Mouse (Mus musculus) thymus, postnatal 10 days (tissue): ENCODE results near the gene Atg7.

Source experiments
- DNase-seq, 2 experiments: peaks; one replicate each; pipeline ENCODE4 v3.0.0; 2021; ENCODE audit warnings: low spot score in 2 of 2

Atg7 gene

DNA sequence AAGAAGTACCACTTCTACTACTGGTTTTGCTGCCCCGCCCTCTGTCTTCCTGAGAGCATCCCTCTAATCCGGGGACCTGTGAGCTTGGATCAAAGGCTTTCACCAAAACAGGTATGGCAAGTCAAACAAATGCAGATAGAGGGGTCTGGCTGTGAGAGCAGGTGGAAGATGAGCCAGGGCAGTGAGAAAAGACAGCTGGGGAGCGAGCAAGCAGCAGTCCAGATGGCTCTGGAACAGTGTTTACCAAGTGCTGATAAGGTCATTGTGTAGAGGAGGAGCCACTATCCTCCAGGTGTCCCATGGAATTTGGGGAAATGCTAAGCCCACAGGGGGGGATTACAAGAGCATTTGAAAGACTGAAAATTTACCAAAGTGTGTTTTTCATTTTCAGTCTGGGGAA, 41.5 kb downstream of the Atg7 start:
- DNase-seq = no peak

DNA sequence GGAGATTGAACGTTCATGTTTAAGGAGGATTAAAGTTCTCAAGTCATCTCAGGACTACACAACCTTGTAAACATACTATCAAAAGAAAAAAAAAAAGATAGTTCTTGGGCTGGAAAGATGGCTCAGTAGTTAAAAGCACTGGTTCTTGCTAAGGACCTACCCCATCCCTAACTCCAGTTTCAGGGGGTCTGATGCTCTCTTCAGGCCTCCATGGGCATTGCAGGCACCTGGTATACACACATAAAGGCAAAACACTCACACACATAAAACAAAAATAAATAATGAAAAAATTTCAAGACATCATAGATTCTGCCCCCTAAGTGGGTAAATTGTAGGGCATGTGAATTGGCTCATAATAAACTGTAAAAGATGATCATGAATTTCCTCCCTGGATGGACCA, 42.5 kb downstream of the Atg7 start:
- no peak for DNase-seq

DNA sequence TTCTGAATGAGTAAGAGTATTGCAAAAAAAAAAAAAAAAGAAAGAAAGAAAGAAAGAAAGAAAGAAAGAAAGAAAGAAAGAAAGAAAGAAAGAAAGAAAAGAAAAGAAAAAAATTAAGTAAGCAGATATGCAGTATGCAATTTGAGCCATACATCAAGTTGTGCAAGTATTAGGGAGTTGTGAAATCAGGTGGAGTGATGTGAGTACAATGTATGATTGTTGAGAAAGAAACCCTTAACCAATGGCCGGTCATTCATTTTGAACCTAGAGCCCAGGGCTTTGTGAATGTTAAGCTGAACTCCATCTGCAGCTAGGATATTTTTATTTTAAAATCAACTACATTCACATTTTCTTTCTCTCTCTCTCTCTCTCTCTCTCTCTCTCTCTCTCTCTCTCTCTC, 44.1 kb downstream of the Atg7 start:
- no peak for DNase-seq

DNA sequence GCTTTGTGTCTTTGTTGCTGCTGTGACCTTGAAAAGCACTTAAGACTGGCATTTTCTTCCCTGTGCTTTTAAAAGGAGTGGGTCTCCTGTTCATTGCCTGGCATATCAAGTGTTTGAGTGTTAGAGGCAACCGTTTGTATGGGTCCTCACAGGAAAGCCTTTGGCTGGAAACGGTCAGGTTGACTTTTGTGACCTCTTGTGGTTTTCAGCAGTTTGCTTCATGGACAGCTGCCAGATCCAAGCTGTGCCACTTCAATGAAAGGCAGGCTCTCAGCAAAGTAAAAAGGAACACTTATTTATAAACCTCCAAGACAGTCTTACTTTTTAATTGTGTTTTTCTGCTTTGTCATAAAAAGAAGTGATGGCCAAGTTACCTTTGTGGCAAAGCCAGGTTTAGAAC, 47.8 kb downstream of the Atg7 start:
- DNase-seq = no peak

DNA sequence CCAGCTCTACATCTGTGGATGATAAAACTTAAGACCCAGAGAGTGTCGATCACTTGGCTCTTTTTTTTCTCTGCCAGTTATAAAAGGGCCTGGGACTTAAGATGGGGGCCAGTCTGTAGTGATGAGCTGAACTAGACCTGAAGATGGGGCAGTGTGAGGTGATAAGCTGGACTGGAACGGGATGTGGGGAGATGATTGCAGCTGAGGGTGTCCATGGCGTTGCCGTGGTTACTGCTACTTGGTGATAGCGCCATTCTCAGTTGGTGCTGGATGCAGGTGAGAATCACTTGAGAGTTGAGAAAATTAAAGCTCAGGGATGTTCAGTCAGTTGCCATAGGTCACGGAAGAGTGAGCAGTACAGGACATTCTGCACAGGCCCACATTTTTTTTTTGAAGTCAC, 48.6 kb downstream of the Atg7 start:
- no peak for DNase-seq

DNA sequence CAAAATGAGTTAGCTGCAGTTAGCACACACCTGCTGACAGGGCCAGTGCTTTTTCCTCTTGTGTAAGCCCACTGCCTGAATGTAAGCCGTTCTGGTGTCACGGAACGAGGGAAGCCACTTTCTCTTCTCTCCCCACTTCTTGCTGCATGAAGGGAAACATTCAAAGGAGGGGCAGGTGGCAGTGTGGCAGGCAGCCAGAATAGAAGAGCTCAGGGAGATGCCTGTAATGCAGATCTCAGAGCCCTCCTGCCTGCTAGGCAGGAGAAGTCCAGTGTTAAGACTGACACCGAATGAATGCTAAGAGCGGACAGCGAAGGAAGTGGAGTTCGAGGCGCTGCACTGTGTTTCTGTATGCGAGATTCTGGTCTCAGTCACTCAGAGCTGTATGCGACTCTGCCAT, 49.8 kb downstream of the Atg7 start:
- DNase-seq = no peak

DNA sequence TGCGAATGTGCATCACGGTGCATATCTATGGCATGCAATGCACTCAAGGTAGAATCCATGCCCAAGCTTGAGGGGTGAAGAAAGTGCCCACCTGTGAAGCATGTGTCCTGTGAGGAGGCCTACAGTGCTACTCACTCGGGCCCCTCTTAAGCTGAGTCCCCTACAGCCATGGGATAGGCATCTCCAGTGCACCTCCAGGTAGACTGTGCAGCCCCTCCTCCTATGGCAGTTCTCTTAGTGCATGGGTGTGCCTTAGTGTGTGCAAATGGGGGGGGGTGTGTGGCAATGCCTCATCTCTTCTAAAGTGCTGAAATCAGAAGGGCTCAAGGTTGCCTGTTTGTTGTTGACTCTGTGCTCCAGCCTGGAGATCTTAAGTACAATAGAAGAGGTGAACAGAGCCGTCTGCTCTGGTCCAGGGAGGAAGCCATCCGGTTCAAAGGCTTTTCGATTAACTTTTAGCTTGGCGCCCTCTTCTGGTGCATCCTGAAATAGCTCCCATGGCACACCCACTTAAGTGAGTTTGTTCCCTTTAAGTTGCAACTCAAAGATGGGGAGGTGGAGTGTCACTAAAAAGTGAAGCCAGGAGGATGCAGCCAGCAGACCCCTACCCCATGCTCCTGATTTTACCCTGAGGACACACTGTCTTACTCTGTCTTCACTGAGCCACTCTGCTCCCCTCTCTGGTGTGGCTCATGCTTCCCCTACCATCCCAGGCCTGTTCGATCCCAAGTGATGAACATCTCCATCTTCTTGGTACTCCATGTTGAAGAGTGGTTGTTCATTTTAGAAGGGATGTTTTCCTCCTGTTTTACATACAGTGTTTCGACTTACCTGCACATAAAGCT, 55.0 kb downstream of the Atg7 start:
- DNase-seq = peak; percentile 28 to 76

DNA sequence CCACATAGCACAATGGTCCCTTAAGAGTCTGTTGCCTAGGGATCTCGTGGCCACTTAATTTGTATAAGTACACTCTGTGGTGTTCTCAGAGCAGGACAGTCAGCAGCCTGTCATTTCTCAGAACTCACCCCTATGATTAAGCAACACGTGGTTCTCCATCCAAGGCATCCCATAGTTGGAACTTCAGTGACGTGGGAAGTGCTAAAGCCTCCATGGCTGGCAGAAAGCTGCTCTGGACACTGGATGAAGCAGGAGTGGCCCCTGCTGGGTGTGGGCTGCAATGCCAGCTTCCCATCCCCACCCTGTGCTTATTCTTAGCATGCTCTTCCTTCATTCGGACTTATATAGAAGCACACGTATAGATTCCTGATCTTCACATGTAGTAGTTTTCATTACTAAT, 55.7 kb downstream of the Atg7 start:
- DNase-seq = no peak

DNA sequence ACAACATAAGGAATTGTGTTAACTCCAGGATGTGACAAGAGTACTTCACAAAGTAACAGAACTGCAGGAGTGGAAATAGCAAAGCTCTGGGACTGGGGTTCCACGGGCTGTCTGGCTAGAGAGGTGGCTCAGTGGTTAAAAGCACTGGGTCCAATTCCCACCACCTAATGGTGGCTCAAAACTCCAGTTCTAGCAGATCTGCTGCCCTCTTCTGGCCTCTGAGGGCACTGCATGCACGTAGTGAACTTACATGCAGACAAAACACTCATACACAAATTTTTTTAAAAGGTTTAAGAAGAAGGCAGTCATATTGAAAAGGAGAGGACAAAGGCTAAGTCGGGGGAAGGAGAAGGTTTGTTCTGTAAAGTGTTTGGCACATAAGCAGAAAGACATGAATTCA, 57.8 kb downstream of the Atg7 start:
- peak in 1 of 2 experiments; percentile 21 for DNase-seq

DNA sequence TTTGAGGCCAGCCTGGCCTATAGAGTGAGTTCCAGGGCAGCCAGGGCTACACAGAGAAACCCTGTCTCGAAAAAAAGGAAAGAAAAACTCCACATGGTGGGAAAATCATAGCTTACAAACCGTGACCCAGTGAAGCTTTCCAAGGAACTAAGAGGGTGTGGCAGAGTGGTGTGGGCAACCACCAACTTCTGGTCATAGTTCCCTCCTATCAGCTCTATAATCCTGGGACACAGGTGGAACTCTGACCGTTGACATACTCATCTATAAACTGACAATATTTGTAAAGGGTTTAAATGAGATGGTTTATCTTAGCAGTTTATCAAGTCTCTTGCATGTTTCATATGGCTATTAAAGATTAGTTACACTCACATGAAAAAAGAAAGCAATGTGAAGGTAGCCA, 64.1 kb downstream of the Atg7 start:
- no peak for DNase-seq

DNA sequence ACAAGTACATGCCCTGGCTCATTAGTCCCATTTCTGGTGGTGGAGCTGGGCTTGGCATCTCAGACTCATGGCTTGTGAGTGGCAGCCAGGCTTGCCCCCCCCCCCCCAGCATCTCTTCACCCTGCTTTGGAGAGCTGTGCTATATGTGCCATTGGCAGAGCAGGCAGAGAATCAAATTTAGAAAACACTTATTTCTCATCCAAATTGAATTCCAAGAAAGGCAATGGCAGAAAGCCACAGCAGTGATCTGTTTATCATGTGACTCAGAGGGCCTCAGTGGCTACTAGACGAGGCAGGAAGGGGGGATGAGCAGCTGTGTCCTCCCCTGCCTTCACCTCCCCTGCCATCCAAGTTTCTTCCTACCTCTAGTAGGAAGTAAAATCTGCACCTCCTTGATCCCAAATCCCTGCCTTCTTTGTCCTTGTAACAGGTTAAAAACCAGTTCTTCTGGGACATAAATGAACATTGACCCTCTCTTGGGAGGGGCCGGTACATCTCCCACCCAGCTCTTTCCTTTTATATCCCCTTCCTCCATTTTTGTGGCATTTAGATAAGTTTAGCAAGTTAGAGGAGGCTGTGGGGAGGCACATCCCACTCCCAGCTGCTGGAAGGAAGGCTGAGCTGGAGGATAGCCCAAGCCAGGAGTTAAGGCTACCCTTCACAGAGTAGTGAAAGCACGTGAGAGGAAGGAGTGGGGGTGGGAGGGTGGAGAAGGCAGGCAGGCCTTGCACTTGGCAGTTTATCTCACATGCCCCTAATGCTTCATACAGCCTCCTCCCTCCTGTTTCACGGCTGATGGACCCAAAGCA, 69.5 kb downstream of the Atg7 start:
- DNase-seq = no peak

DNA sequence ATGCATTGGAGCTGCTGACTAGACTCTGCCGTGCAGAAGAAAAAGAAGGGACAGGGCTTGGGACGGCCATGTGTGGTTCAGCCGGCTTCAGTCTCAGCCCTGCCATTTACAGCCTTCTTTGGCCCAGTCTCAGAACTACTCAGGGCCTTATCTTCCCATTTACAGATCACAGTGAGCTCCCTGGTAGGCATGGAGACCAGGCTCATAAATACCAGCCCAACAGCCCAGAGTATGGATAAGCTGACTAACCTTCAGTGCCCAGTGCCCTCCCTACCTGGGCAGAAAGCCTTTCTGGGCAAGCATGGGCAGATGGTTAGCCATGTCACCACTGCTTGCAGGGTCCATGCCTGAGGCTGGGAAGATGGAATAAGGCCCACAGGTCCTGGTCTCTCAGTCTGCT, 70.6 kb downstream of the Atg7 start:
- DNase-seq = no peak

DNA sequence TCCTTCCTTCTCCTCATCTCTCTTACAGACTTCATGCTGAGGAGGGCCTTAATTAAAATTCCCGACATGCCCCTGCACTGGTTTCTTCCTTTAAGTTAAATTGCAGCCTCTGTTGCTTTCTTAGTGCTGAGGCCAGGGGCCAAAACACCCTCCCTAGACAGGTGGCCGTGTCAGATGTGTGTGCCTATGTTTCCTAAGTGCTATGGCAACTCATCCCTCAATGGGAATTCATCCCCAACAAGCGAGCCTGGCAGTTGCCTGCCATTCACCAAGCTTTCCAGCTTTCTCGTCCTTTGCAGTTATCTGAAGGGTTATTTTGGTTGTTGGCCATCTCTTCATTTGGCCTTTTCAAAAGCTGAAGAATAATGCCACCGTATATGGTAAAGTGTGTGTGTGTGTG, 71.8 kb downstream of the Atg7 start:
- no peak for DNase-seq

DNA sequence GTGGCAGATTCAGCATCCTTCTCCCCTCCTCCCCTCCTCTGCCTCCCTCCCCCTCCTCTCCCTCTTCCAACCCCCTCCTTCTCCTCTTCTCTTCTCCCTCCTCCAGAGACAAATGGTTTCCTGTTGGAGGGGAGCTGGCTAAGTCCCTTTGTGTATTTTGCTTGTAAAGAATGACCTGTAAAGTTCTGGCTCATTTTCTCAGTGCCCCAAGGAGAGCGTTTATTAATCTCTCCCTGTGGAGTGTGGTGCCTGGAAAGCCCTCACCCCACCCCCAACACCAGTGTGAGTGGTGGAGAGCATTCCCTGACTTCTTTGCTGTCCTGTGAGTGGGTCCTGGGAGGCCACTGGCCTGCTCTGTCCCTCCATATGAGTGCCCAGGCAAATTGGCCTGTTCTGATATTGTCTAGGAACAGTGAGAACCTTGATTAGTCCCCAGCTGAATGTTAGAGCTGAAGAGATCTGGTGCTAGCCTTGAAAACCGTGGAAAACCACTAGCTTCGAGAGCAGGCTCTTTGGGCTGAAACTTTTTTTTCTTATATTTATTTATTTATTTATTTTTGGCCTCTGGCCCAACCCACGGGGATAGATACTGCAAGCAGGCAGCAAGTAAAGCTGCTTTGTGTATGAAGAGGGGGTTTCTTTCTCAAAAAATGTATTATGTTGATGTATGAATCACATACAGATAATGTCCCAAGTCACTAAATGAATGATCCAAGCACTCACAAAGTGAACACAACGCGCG, 72.6 kb downstream of the Atg7 start:
- no peak for DNase-seq

DNA sequence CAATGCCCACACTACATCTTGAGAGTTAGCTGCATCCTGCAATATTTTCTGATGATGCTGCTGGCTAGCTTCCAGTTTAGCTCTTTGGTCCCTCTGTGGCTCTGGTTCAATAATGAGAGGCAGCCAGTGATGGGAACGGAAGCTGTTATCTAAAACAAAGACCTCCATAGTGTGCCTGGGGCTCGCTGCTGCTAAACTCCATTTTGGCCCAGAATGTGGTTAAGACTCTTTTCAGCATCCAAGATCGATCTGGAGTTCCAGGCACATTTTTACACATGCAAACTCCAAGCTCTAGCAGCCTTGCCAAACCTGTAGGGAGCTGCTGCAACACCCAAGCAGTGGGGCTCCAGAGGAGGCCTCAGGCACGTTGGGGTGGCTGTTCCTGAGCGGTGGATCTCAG, 76.2 kb downstream of the Atg7 start:
- no peak for DNase-seq

DNA sequence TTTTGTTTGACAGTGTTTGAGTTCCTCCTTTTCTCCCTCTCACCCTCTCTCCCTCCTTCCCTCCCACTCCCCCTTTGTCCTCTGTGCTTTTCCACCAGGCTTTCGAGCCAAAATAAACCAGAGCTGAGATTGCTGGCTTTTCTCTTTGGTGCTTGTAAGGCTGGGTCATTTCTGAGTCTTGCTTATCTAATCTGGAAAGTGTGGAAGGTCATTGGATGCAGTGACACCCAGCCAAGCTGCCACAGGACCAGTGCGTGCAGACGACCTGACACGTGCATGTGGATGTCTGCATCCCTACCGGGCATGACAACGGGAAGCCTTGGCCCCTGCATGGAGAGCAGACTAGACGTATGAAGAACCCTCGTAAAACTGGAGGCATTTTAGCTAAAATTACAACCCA, 76.8 kb downstream of the Atg7 start:
- DNase-seq = no peak

DNA sequence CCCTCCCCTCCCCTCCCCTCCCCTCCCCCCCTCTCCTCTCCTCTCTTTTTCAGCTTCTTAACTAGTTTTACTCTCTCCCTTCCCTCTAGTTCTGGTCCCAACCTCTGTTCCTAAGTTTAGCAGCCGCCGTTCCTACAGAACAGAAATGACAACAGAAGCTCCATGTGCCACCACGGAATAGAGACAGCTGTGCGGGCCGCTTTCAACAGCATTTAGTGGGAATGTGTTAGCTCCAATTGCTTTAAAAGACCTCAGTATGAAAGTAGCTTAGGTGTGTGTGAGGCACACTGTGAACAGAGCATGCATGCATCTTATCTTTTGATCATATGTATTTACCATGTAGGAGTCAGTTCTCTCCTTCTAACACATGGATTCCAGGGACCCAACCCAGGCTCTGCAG, 79.1 kb downstream of the Atg7 start:
- no peak for DNase-seq

DNA sequence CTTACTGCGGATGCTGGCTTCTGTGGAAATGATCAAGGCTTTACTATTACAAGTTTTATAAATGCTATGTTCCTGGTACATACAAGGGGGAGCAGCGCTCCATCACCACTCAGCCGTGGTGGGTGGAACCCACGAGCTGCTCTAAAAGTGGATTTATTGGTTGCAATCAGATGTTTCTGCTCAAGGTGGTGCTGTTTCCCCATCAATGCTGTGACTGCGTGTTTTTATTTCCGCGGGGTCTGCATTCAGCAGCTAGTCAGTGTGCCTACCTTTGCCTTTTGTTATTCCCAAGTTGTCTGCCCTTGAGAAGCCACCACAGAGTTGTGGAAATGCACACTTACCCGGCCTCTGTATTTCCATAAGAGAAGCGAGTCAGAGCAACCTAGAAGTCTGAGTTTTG, 81.0 kb downstream of the Atg7 start:
- peak; percentile 16 to 51 for DNase-seq

DNA sequence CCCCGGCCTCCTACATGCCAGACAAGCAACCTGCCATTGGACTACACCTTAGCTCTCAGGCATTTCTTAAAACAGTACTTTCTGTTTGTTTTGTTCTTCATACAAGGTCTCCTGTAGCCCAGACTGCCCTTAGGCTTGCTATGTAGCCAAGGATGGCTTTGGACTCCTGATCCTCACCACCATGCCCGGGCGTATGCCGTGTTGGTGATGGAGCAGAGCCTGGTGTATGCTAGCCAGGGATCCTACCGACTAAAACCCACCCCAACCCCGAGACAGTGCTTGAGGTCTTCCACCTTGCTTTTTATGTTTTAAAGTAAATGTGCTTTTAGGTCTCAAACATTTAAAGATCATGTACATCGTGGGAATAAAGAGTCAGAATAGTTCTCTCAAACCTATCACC, 81.5 kb downstream of the Atg7 start:
- DNase-seq = no peak

DNA sequence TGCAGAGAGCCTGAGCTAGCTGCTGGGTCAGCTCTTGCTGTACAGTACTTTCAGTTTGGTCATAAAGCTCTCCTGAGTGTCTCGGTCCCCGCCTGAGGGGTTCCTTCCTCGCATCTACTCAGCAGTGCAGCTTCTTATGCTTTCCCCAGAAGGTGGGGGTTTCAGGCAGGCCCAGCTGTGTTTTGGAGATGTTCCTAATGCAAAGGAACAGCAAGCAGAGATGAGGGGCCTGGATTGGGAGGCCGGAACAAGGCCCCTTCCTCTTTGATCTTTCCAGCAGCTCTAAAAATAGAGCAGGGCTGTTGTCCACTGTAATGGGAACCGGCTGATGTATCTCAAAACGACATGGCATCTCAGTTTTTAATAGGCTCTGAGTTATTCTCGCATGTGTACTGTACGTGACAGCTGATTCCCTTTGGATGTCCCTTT, 82.3 kb downstream of the Atg7 start:
- no peak for DNase-seq

DNA sequence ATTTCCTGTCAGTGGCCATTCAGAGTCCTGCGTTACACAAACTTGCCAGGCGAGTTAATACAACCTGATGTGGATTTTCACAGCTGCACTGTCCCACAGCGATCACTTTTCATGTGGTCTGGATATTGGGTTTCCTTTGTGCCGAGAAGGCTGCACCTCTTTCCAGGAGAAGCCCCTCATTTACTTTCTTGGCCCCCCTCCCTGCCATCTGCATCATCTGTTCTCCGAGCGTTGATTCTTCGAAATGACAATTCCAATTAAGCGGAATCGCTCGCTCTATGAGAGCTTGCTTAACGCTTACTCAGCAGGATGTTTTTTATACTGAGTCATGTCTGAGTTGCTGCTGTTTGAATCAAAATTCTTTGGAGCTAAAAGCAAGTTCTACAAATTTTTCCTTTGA, 83.8 kb downstream of the Atg7 start:
- no peak for DNase-seq

DNA sequence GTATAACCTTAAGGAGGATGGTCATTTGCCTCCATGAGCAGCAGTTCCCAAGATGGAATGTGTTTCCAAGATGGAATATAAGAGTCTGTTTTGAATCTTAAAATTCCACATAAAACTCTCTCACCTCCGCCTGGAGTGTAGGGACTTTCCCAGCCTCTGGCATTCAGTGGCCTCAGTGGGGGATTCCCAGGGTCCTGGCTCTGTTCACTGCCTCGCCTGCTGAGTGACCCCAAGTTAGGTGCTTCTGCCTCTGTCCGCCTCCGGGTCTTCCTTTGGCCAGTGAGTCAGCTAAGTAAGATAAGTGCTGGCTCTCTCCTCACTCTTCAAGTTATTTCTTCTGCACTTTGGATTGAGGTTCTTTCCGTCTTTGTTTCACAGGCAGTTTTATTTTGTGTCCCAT, 90.3 kb downstream of the Atg7 start:
- no peak for DNase-seq

DNA sequence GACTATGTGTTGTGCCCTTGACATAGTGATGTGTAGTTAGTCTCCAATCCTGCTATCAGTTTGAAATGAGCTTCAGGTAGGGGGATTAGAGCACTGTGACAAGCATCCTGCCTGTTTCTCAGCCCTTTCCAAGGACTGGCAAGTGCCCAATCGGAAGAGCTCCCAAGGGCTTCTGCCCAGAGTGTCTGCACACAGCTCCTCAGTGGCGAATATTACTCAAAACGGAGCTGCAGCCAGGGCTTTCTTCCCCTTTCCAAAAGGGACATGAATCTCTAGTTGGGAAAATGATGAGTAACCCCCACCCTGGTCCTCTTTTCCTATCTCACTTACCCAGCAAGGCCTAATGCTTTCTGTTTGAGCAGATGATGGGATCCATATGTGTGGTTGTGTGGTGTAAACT, 90.8 kb downstream of the Atg7 start:
- DNase-seq = no peak
